Mouse (Mus musculus) urinary bladder, adult 18-20 months (tissue): Measurements from ENCODE around the gene Pde9a.
"Not testable (repeated sequence)": the region's sequence is repeated elsewhere in the genome, so short reads cannot be mapped to it uniquely, and the experiment has no call there.

ENCODE experiments used
- DNase-seq, 2 experiments: peaks; one replicate each; pipeline ENCODE4 v3.0.0; 2022; ENCODE audit warnings: low spot score in 2 of 2, mixed read lengths in 2 of 2

Gene Pde9a

DNA sequence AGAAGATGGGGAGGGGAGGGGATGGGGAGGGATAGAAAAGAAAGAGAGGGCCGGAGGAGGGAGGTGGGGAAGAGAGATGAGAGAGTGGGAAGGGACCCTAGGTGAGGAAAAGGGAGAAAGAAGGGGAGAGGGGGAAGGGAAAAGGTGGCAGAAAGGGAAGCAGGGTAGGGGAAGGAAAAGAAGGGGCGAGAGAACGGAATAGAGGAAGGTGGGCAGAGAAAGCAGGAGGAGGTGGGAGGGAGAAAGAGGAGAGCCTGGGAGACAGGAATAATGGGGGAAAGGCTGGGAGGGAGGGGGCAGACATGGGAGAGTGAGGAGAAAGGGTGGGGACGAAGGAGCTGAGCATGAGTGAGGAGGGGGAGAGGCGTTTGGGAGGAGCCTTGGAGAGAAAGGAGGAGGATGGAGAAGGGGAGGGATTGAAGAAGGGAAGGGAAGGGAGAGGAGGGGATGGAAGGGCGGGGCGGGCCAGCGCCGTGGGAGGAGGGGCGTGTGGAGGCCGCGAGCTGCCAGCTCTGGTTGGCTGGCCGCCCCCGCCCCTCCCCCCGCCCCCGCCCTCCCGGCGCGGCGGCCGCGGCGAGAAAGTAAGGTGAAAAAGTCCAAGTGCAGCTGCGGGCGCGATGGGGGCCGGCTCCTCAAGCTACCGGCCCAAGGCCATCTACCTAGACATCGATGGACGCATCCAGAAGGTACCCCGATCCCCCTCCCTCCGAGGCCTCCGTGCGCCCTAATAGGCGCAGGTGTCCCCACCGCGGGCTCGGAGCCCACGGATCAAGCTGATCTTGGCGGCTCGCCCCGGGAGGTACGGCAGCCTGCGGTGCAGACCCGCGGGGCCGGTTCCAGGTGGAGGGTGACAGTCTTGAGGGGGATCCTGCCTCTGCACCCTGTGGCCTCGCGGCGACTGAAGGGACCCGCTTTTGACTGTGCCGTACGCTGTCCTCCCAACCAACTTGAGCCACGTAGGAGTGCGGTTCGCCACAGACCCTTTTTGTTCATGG, at the start of gene Pde9a:
Pde9a (plus strand) TSS at position 540 of the 995 bp plus-strand sequence.
- DNase-seq: peak; percentile 39 to 49

DNA sequence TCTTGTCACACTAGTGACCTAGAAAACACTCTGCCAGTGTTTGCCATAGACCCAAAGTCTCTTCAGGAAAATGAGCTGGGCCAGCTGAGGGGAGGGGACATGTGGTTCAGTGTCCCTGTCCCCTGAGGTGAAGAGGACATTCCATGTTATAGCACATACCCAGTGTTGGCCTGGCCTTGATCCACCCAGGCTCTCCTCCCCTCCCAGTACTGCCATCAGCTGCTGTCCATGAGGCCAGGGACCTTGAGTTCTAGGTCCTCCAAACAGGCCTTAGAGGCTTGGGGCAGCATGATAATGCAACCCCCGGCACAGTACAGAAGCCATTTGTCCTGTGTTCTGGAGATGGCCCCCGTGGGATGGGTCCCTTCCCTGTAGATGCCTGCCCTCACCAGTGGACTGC, 46.2 kb upstream of the Pde9a start:
- no peak for DNase-seq

DNA sequence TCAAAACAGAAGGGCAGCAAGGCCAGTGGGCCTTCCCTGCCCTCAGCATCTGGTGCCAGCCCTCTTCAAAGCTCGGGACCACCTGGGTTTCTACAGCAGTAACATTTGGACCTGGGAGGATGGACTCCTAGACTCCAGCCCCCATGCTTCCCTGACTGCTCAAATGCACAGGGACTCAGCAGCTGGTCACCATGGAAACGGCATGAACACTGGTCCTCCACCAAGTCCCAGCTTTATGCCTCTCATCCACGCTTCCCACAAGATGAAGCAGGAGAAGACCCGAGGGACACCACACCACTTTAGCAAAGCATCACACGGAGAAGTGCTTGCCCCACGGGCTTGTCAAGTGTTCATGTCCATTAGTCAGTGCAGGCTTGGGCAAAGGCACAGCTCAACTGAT, 43.8 kb upstream of the Pde9a start:
- no peak for DNase-seq

DNA sequence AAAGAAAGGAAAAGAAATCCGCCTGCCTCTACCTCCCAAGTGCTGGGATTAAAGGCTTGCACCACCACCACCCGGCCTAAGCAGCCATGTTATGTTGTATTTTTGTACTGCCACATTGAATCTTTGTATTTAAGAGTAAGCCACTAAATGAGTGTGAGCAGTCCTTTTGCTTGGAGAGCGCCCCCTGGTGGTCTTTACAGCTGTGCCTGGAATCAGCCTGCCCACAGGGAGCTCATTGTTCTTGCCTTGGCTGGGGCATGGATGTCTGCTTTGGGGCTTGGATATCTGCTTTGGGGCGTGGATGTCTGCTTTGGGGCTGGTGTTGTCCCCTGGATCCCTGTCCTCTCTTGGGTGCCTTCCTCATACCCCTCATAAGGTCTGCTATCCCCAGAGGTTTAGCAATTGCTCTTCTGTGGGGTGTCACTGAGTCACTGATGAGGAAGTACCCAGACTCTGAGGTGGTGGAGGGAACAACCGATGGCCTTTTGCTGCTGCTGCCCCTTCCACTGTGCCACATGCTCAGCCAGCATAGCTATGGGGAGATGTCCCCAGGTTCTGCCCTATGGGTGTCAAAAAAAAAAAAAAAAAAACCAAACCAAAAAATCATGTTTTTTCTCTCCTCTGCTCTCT, 41.7 kb upstream of the Pde9a start:
- DNase-seq: peak; percentile 23 to 59

DNA sequence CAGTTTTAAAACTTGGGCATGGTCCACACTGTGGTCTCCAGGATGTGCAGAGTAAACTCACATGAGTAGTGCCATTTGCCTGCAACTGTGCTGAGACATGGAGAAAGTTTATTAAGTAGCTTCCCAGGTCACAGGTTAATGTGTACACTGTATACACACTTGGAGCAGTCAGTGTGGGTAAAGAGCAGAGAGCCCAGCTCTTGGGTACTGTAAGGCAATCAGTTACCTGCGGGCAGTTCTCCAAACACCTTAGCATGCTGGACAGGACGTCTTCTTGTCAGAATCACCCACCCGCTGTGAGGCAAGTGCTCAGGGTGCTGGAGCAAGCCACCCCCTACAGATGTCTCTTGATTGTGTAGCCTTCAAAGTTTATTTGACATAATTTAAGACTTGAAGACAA, 41.2 kb upstream of the Pde9a start:
- no peak for DNase-seq

DNA sequence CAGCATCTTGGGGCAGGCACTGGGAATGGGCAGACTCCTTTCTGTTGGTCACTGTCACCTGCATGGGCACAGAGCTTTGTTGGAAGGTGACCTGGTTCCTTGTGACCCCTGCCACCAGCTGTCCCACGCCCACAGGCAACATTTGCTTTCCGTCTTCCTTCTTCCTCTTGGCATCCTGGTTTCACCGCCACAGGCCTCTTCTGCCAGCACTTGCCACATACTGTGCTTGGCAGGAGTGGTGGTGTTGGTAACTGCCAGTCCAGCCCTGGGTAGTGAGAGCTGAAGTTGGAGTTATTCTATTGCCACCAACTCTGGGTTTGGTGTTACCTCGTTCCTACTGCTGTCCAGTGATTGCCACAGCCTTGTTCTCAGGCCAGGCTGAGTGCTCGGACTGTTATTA, 37.9 kb upstream of the Pde9a start:
- DNase-seq: no peak

DNA sequence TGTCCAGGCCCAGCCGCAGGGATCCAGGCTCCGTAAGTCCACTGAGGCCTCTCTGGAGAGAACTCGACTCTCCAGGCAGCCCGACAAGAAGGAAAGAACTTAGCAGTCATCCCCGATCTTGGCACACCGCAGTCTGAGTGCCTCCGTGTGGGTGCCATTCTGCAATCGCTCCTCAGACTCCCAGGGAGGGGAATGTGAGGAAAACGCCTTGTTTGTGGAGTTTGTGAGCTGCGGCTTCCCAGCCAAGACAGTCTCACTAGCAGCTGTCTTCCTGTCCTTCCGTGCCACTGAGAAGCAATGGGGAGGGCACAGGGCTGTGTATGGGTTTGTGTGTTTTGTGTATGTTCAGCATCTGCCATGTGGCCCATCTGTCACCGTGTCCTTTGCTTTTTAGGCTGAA, 36.6 kb upstream of the Pde9a start:
- no peak for DNase-seq

DNA sequence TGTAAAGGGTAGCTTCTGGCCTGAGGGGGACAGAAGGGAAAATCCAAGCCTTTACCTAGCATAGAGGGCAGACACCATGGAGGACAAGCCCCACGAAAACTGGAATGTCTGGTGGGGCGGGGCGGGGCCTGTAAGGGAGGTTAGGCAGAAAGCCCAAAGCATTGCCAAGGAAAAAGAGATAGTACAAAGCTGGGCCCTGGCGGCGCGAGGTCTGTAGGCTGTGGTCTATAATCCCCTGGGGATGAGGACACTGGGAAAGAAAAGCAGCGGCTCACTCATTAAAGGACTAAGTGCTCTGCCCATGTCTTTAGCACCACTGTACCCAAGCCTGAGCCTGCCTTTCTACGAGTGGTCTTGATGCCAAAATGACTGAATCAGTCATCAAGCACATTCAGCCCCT, 34.0 kb upstream of the Pde9a start:
- no peak for DNase-seq

DNA sequence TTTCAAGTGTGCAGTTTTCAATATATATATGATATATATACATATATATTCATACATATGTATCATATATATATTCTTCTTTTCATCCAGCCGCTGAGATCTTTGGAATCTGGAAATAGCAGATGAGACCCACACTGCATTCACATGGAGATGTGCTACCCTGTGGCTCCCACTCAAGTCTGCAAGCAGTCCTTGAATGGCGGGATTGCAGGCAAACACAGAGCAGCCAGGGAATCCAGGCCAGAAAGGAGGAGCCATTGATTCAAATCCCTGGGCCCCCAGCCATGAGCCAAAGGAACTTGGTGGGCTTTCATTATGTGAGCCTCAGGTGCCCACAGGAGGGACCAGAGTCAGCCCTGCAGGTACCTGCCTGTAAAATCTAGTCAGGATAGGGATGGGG, 32.8 kb upstream of the Pde9a start:
- DNase-seq: no peak

DNA sequence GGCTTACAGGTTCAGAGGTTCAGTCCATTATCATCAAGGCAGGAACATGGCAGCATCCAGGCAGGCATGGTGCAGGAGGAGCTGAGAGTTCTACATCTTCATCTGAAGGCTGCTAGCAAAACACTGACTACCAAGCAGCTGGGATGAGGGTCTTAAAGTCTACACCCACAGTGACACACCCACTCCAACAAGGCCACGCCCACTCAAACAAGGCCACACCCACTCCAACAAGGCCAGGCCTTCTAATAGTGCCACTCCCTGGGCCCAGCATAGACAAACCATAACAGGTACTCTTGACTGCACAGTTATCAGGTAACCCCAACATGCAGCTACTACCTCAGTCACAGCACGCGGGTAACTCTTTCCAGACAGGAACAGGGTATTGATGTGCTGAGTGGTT, 31.3 kb upstream of the Pde9a start:
- not testable (repeated sequence) for DNase-seq

DNA sequence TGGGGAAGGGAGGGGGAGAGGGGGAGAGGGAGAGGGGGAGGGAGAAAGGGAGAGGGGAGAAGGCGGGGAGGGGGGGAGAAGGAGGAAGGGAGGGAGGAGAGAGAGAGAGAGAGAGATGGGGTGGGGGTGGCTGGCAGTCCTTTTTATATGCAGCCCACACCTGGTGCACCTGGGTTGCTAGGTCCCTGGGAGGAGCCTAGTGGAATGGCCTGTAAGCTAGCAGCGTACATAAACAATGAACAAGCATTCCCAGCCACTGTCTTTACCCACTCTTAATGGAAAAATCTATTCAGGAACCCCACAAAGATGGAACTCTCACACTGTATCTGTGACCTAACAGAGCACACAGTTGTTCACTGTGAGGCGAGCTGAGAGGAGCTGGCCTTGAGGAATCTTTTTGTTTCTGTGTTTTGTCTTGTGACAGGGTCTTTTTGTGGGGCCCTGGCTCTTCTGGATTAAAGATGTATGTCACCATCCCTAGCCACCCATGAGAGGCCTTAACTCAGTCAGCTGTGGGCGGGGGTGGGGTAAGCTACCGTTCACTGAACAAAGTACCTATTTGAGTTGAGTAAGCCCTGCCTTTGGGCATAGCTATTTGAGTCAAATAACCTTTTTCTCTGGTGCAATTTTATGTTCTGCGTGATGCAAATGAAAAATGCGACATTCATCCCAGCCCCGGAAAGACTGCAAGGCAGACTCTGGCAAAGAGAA, 30.1 kb upstream of the Pde9a start:
- DNase-seq: no peak

DNA sequence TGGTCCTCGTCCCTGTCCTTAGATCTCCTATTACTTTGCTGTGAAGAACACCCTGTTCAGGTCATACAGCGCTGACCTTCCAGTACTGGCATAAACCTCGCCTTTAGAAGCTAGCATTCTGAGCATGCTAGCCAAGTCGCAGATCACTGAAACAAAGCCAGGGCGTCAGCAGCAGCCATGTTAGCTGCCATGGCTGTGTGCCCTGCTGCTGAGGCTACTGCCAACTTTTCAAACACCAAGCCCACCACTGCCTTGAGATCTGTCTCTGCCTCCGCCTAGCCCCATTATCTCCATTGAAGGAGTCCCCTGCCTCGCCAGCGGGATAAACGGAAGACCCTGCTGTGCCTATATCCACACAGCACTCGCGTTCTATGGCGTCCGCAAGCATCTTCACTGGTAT, 25.4 kb upstream of the Pde9a start:
- no peak for DNase-seq

DNA sequence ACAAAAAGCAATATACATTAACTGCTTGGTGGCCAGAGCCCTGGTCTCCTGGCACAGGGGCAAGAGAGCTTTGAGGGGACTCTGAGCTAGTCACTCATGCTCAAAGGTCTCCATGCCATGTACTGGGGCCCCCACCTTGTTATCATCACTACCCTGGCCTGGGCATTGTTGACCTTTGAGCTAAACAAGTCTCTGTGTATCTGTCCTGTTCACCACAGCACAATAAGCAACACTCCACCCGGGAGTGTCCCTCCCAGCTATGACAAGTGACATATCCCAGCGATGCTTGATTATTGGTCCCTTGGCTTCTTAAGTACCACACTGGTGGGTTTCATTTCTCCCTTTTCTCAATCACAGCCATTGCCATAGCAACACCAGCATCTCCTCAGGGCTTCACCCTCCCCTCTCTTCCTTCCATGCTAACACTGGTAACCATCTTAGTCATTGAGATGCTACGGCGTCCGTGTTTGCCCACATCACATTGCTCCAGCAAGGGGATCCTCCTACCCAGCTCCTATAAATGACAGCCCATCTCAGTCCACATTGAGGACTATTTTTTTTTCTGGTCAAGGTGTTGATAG, 20.3 kb upstream of the Pde9a start:
- no peak for DNase-seq

DNA sequence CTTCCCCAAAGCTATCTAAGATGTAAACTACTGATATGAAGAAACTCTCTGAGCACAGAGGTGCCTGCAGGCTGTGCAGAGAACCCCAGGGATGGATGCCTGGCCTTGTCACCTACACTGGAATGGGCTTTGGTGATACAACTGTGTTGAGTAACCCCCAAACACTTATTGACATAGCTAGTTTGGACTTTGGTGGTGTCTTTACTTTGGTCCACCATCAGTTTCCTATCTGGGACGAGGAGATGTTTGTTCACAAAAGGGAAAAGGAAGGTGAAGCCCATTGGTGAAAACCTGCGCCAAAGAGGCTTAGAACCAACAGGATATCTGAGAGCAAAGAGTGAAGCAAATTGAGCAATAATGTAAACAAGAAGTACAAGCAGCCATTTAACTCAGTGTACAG, 15.8 kb upstream of the Pde9a start:
- no peak for DNase-seq

DNA sequence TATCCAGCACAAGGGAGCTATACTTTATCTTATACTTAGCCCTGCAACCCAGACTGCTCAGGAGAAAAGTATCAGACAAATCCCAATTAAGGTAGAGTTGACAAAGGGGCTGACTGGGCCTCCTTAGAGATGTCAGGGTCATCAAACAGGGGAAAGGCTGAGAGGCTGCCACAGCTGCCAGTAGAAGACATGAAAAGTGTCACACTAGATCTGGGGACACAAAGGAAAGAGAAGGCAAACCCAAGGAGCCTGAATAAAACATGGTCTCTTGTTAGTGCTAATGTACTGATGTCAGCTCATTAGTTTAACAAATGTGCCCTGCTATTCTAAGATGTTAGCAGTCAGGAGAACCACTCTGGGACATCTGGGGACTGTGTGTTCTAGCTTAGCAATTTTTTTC, 15.1 kb upstream of the Pde9a start:
- no peak for DNase-seq

DNA sequence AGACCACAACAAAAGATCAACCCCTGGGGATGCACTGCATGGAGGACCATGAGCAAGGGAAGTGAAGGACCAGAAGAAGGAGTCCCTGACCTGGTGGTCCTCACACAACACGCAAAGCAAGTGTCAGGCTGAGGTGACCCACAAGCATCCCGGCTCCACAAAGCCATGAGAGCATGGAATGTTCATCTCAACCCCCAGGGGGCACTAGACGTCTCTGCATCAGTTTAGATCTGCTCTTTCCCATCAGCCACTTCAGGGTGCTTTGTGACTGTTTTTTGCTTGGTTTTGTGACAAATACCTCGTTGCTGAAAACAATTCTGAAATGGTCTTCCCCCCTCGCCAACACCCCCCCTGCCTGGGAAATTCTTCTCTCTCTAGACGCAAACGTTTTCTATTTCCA, 8.0 kb upstream of the Pde9a start:
- DNase-seq: peak; percentile 28 to 42

DNA sequence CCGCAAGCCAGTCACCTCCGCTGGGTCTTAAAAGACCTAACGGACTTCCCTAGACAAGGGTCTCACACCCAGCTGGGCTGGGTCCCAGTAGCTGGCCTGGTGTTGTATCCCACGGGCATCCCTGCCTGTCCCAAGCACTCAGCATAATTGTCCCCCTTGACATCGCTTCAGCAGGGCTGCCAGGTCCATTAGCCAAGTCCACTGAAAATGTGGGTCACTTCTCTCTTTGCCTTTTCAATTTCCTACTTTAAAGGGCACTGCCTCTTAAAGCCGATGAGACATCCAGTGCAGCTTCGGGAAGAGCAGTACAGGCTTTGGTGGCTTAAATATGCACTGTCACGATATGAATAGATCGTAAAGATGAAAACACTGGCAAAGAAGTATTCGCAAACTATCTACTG, 7.6 kb upstream of the Pde9a start:
- DNase-seq: no peak

DNA sequence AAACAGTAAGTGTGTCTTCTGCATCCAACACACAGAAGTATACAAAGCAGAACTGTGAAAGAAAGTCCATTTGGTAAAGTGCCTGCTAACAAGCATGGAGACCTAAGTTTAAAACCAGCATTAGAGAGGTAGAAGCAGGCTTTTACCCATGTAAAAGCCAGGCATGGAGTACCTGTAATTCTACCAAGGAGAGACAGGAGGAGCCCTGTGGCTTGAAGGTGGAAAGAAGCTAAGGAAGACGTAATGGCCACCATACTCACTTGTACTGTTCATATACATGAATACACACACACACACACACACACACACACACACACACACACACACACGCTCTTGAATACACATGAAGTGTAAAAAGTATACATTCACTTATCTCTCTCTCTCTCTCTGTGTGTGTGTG, 6.9 kb upstream of the Pde9a start:
- DNase-seq: no peak

DNA sequence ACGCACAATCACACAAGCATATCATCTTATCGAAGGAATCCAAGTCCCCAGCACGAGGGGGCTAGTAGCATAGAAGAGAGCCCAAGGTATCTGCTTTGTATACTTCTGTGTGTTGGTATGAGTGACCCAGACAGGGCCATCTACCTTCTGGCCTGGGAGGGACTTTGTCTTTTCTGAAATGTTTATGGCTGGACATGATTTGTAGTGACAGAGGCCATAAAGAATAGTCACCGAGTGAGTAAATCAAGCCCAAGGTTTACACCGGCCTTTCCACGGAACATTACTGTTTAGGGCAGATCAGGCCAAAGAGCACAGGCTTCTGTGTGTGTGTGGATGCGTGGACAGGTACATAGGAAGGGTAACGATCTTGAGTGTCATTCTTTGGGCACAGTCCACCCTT, 6.1 kb upstream of the Pde9a start:
- no peak for DNase-seq

DNA sequence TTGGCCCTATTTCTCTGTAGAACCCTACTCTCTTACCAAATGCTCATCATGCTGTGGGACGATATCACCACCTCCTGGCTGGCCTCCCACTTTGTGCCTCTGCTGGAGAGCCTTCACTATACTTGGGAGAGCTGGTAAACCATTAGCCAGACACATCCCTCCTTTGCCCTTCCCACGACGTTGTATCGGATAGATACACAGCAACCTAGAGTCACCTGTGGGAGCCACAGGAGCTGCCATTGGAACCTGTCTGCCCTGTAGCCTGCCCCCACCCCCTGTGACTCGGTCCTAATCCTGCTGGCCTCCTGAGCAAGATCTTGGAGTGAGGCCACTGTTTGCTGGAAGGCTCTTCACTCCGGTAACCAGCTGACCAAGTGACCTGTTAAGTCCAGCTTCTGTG, 2.7 kb upstream of the Pde9a start:
- DNase-seq: no peak

DNA sequence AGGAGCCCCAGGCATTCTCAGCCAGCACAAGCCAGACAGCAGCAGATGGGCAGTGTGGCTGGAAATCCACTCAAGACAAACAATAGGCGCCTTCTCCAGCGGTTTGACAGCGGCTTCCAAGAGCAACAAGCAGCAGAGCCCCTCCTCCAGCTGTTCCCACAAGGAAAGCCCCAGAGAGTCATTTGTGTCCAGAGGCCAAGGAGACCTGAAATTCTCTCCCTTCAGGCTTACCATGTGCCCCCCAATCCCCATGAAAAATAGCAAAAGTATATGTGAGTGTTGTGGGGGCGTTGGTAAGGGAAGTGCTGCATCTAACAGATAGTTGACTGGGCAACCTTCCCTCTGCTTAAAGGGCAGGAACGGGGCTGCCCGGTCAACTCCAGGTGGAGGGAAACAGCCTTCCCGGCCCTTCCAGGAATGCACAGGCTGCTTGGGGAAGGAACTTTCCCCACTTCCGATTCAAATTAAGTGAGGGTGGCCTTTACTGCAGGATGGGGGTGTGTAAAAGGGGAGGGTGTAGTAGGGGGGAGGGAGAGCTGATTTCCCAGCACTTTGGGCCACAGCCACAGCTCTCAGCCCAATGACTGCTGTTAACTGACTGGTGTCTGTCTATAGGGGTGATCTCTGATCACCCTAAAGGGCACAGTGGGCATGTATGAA, 912 bp upstream of the Pde9a start:
- no peak for DNase-seq
